Mouse (Mus musculus) liver, adult 2 months (tissue): ENCODE measurements at regions not wholly inside any gene's neighbourhood (a gene's known extent, or its start where the extent isn't known, plus 50 kb on each side); places are given as distances from the start of the nearest gene placed in this dataset.

ENCODE experiments used
- DNase-seq: peaks from one replicate; pipeline ENCODE4 v3.0.0-alpha.2; 2011; ENCODE audit warnings: low read depth, low spot score; ENCODE audit errors: extremely low read depth
- H3K27ac ChIP-seq: fragments of 200-500 bp; replicated peaks from 2 replicates; pipeline ENCODE4 v1.5.1; 2012; ENCODE audit warnings: low read depth, mild to moderate bottlenecking, control low read depth, inconsistent platforms, low read length; ENCODE audit not compliant: insufficient read depth
- H3K27me3 ChIP-seq: fragments of 200-500 bp; 2 replicates; pipeline ENCODE4 v1.6.1; 2012; ENCODE audit warnings: mild to moderate bottlenecking, moderate library complexity, low read length, inconsistent platforms; ENCODE audit not compliant: control insufficient read depth, insufficient read depth
- H3K36me3 ChIP-seq: fragments of 200-500 bp; 2 replicates; pipeline ENCODE4 v1.6.1; 2012; ENCODE audit warnings: low read length, inconsistent platforms; ENCODE audit not compliant: control insufficient read depth, insufficient read depth
- H3K4me1 ChIP-seq: fragments of 200-500 bp; 2 replicates; pipeline ENCODE4 v1.6.1; 2011; ENCODE audit warnings: low read length; ENCODE audit not compliant: control insufficient read depth, insufficient read depth
- H3K4me3 ChIP-seq: fragments of 200-500 bp; 2 replicates; pipeline ENCODE4 v1.5.1; 2011; ENCODE audit warnings: low read depth, mild to moderate bottlenecking, control low read depth, low read length, moderate library complexity; ENCODE audit not compliant: insufficient read depth
- H3K79me2 ChIP-seq: fragments of 200-500 bp; 2 replicates; pipeline ENCODE4 v1.6.1; 2012; ENCODE audit warnings: inconsistent platforms, mild to moderate bottlenecking, low read length, moderate library complexity; ENCODE audit not compliant: control insufficient read depth, insufficient read depth
- H3K9ac ChIP-seq: fragments of 200-500 bp; 2 replicates; pipeline ENCODE4 v1.6.1; 2012; ENCODE audit warnings: low read depth, mild to moderate bottlenecking, control low read depth, inconsistent platforms, low read length
- CTCF ChIP-seq: fragments of 200-500 bp; IDR thresholded peaks from 2 replicates; pipeline ENCODE4 v1.5.1; 2011; ENCODE audit warnings: low read depth, low read length, control low read depth
- POLR2A ChIP-seq: fragments of 200-500 bp; IDR thresholded peaks from 2 replicates; pipeline ENCODE4 v1.6.1; 2011; ENCODE audit warnings: low read length, control low read depth; ENCODE audit not compliant: insufficient read depth; ENCODE audit errors: extremely low read depth
- whole genome bisulfite sequencing: fragments of 180-500 bp; shearing (Covaris S2); methylation state at CpG from one replicate; pipeline ENCODE4 v1.1.7; 2018; 5-methylcytosine and 5-hydroxymethylcytosine counted together

DNA sequence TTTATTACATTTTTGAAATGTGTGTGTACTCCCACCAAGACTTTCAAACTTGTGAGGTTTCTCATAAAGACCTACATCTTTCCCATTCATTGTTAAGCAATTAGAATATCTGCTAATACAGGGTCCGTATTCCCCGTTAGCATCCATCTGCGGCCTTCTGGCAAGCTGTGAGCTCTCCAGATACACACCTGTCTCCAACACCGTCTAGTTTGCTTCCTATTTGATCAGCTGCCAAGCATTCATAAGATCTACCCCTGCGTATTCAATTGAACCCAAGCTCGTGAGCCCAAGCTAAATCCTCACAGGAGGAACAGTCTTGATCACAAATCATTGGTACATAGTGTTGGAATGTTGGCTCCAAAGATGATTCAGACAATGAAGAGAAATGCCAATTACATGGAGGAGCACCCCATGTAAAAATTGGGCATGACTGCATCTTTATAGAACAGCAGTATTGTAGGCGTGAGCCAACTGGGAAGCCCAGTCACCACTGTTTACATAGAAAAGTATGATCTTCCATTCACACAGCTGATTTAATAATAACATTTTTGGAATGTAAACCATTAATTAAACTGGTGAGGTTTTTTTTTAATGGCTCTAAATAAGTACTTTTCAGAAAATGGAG lies 133.1 kb downstream of the Mreg start:
- H3K36me3 ChIP-seq = no peaks in the 10 kb centered on the region
- no peak overlapping the region for H3K9ac ChIP-seq
- H3K27ac ChIP-seq = no peak overlapping the region
- no peak for DNase-seq
- H3K79me2 ChIP-seq = no peaks in the 10 kb centered on the region
- TF ChIP-seq CTCF (no peak), POLR2A (no peak)
- H3K4me1 ChIP-seq = no peaks in the 10 kb centered on the region
- WGBS = 88% methylated on average over 7 of the region's 7 CpGs
- H3K4me3 ChIP-seq = no peak overlapping the region
- no peaks in the 10 kb centered on the region for H3K27me3 ChIP-seq

DNA sequence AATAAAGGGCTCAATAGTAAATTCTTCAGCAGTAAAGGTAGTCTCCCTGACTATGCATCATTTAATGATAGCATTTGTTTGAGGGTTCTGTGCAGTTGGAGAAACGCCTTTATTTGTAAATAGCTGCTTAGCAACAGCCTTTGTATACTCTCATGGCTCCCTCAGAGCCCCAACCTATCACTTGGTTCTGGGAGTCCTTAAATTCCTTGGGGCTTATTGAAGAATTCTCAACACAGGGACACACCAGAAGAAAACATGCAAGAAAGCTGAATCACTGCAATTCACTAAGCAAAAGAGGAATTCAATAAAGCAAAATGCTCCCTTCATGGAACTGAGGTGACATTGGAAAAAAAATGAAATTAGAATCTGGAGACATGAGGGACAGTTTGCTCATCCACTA lies 135.8 kb downstream of the Mreg start:
- no peaks in the 10 kb centered on the region for H3K27me3 ChIP-seq
- 51% methylated on average over 1 of the region's 1 CpGs for WGBS

DNA sequence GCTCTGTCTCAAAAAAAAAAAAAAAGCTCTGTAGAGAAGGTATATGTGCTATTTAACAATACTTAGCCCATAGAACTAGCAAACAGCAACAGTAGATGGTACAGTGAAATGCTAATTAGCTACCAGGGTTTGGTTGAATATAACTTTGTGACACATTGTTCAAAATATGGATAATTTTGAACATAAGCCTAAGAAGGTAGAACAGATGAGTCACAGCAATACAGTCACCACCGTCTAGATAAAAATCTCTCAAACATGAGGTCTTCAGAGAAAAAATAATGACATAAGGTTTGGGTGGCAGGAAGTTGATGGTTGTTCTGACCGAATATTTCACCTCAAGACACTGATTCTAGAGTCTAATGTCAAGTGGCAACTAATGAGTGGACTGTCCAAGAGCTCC lies 136.6 kb downstream of the Mreg start:
- no peak overlapping the region for H3K4me3 ChIP-seq
- H3K27ac ChIP-seq = no peak overlapping the region
- no peak for DNase-seq
- H3K79me2 ChIP-seq = no peaks in the 10 kb centered on the region
- no peaks in the 10 kb centered on the region for H3K36me3 ChIP-seq
- 85% methylated on average over 2 of the region's 2 CpGs for WGBS
- no peak overlapping the region for H3K9ac ChIP-seq
- H3K4me1 ChIP-seq = no peaks in the 10 kb centered on the region
- H3K27me3 ChIP-seq = no peaks in the 10 kb centered on the region
- TF ChIP-seq POLR2A (no peak), CTCF (no peak)

More for the DNA sequence above, 135.8 kb downstream of the Mreg start:
- no peak for TF ChIP-seq POLR2A
- TF ChIP-seq CTCF = no peak
- DNase-seq = no peak
- Histone ChIP-seq H3K9ac (no peak overlapping the region), H3K36me3 (no peaks in the 10 kb centered on the region), H3K27ac (no peak overlapping the region), H3K4me1 (no peaks in the 10 kb centered on the region), H3K79me2 (no peaks in the 10 kb centered on the region), H3K4me3 (no peak overlapping the region)

DNA sequence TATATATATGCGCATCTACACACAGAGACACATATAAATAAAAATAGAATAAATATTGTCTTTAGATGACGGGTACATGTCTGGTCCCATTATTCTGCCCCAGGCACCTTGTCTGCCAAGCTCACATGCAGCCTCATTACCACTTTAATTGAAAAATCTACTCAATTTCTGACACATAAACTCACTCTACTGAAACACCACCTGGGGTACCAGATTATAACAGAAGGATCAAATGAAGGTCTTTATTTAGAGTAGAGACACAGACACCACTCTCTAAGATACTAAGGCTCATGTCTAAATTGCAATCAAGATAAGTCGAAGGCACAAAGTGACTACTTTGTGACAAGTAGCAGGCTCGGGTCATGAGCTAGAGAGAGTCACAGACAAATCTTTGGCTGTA lies 138.9 kb downstream of the Mreg start:
- Histone ChIP-seq H3K9ac (no peak overlapping the region), H3K27me3 (no peaks in the 10 kb centered on the region), H3K4me1 (no peaks in the 10 kb centered on the region), H3K36me3 (no peaks in the 10 kb centered on the region), H3K27ac (no peak overlapping the region), H3K4me3 (no peak overlapping the region), H3K79me2 (no peaks in the 10 kb centered on the region)
- TF ChIP-seq CTCF (no peak), POLR2A (no peak)
- no peak for DNase-seq
- 91% methylated on average over 4 of the region's 4 CpGs for WGBS

DNA sequence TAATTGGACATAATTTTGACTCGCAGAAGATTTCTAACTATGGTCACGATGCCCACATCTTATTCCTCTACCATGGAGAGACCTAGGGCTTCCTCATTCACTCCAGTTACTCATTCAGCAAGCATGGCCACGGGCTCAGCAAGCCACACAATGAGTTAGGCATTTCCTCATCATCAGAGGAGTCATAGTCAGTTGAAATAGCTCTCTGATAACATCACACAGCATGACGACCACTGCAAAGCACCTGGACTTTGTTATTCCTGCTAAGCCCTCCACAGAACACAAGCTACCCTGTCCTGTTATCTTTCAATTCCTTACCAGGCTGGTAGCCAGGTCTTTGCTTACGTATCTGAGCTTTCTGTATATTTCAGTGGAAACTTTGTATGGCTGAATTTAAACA lies 141.6 kb downstream of the Mreg start:
- no peak overlapping the region for H3K9ac ChIP-seq
- WGBS = 73% methylated on average over 5 of the region's 5 CpGs
- no peaks in the 10 kb centered on the region for H3K36me3 ChIP-seq
- no peaks in the 10 kb centered on the region for H3K79me2 ChIP-seq
- H3K27me3 ChIP-seq = no peaks in the 10 kb centered on the region
- TF ChIP-seq POLR2A = no peak
- no peak for TF ChIP-seq CTCF
- no peaks in the 10 kb centered on the region for H3K4me1 ChIP-seq
- H3K27ac ChIP-seq = no peak overlapping the region
- no peak overlapping the region for H3K4me3 ChIP-seq
- DNase-seq = no peak

DNA sequence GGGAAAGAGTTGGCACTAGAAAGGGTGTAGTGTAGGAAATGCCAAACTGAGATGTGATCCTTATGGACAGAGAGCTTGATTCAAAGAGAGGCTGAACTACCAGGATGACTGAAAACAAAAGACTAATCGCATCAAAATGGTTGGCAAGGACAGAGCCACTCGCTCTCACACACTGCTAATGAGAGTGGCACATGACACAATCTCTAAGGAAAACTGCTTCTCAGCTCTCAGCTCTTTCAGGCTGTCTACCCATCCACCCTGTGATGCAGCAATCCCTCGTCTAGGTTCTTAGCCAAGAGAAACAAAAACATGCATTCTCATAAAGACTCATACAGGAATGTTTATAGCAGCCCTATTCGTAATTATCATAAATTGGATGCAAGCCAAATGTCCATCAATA lies 143.1 kb downstream of the Mreg start:
- no peak overlapping the region for H3K9ac ChIP-seq
- H3K79me2 ChIP-seq = no peaks in the 10 kb centered on the region
- H3K27me3 ChIP-seq = no peaks in the 10 kb centered on the region
- no peaks in the 10 kb centered on the region for H3K4me1 ChIP-seq
- no peaks in the 10 kb centered on the region for H3K36me3 ChIP-seq
- H3K27ac ChIP-seq = no peak overlapping the region
- no peak for TF ChIP-seq POLR2A
- TF ChIP-seq CTCF = no peak
- DNase-seq = no peak
- no peak overlapping the region for H3K4me3 ChIP-seq
- 84% methylated on average over 4 of the region's 4 CpGs for WGBS
